Mouse (Mus musculus) urinary bladder, postnatal 4 days (tissue): ENCODE measurements around the gene Tmem102.

Experiments
- DNase-seq, 2 experiments: peaks; one replicate each; pipeline ENCODE4 v3.0.0; 2021 to 2022; ENCODE audit warnings: low spot score in 2 of 2

The Tmem102 gene

GRCm38 (mm10) chr11:69822080-69822479, 16.7 kb upstream of the Tmem102 start, which contains the start of gene Spem1:
Gene Spem1 (minus strand): TSS chr11:69822180.
- no peak for DNase-seq

- DNase-seq, result no peak
Measured at GRCm38 (mm10) chr11:69818871-69819270, 13.4 kb upstream of the Tmem102 start.

GRCm38 (mm10) chr11:69818365-69818764, 12.9 kb upstream of the Tmem102 start, which contains the start of gene Spem2:
Gene Spem2 (minus strand): TSS chr11:69818465.
- no peak for DNase-seq

GRCm38 (mm10) chr11:69816520-69816919, 11.1 kb upstream of the Tmem102 start:
- DNase-seq, result no peak

- DNase-seq, result no peak
Measured at GRCm38 (mm10) chr11:69815155-69815554, 9.7 kb upstream of the Tmem102 start, which contains the start of gene Gm39566. Gene Gm39566 (minus strand): TSS chr11:69815298.

- DNase-seq, result no peak
Measured at GRCm38 (mm10) chr11:69810280-69810679, 4.9 kb upstream of the Tmem102 start.

- DNase-seq, result no peak
Measured at GRCm38 (mm10) chr11:69807641-69808040, 2.2 kb upstream of the Tmem102 start.

- no peak for DNase-seq
Measured at GRCm38 (mm10) chr11:69806378-69806777, 954 bp upstream of the Tmem102 start.

GRCm38 (mm10) chr11:69804652-69804940, 828 bp downstream of the Tmem102 start:
- DNase-seq, result no peak

GRCm38 (mm10) chr11:69803786-69804651, 1.4 kb downstream of the Tmem102 start:
- peak in 1 of 2 experiments; percentile 71 for DNase-seq

GRCm38 (mm10) chr11:69803328-69803727, 2.1 kb downstream of the Tmem102 start:
- DNase-seq, result no peak

GRCm38 (mm10) chr11:69802648-69803105, 2.7 kb downstream of the Tmem102 start:
- peak; percentile 79 to 86 for DNase-seq

GRCm38 (mm10) chr11:69801379-69801977, 3.9 kb downstream of the Tmem102 start, which contains the start of gene Fgf11:
Gene Fgf11 (minus strand): TSS chr11:69801857.
- DNase-seq, result no peak

- DNase-seq, result peak; percentile 73 to 79
Measured at GRCm38 (mm10) chr11:69800392-69801197, 4.8 kb downstream of the Tmem102 start.

- DNase-seq, result no peak
Measured at GRCm38 (mm10) chr11:69800138-69800391, 5.4 kb downstream of the Tmem102 start.

GRCm38 (mm10) chr11:69799394-69800137, 5.9 kb downstream of the Tmem102 start:
- no peak for DNase-seq

GRCm38 (mm10) chr11:69797924-69798323, 7.5 kb downstream of the Tmem102 start:
- DNase-seq, result no peak

GRCm38 (mm10) chr11:69795983-69796435, 9.4 kb downstream of the Tmem102 start:
- DNase-seq, result no peak

- peak; percentile 89 to 90 for DNase-seq
Measured at GRCm38 (mm10) chr11:69795168-69795982, 10.0 kb downstream of the Tmem102 start, which contains the start of gene Chrnb1. Gene Chrnb1 (minus strand): TSS chr11:69795943.

- no peak for DNase-seq
Measured at GRCm38 (mm10) chr11:69793429-69793828, 12.0 kb downstream of the Tmem102 start.
